10 mouse cellular contexts compared by ENCODE assay signal in genomic region chr5:136703751-136704150, GRCm38 (mm10). TPM values are rescaled to one million over a fixed set of nuclear protein-coding genes. Genes with fewer than 3 reads are reported as not detected.
DNase-seq lines count a peak whose midpoint lies in the region; ATAC-seq and TF ChIP-seq lines count a peak whose summit lies in the region.
"Had no signal": no experiment of that assay in that cellular context is flagged by ENCODE, and none has a peak within 500 bp of the region (broad histone marks: within the 10 kb centered on the region; RNA-seq: fewer than 3 reads in every experiment).

No protein-coding gene starts in this region.

- no peaks in the 10 kb centered on the region for H3K9me3 ChIP-seq in midbrain, embryonic 14.5 days (ENCODE audit: control insufficient read depth, low read length)
- no peaks in the 10 kb centered on the region for H3K9me3 ChIP-seq in midbrain, embryonic 15.5 days
- H3K9me3 ChIP-seq in kidney, embryonic 16.5 days (ENCODE audit: low read length) = peaks cover 3% of the 10 kb centered on the region
- H3K9me3 ChIP-seq in liver, embryonic 14.5 days (ENCODE audit: control insufficient read depth, low read length) = no peaks in the 10 kb centered on the region

- peak; percentile 82 for TF ChIP-seq CTCF in liver, embryonic 14.5 days (IDR thresholded peaks at IDR 0.05; ENCODE audit: low read depth)

- H3K4me2 ChIP-seq in midbrain, embryonic 14.5 days (ENCODE audit: low read length) = no peak overlapping the region
- H3K4me2 ChIP-seq in midbrain, embryonic 15.5 days = no peak overlapping the region
- H3K4me2 ChIP-seq in kidney, embryonic 16.5 days (replicated peaks; ENCODE audit: low read depth, low read length) = no peak overlapping the region
- no peak overlapping the region for H3K4me2 ChIP-seq in liver, embryonic 14.5 days (ENCODE audit: low read depth)
- H3K4me2 ChIP-seq: neural tube, embryonic 12.5 days had no signal

- no peak overlapping the region for H3K27ac ChIP-seq in midbrain, embryonic 14.5 days (replicated peaks; ENCODE audit: low read depth, low read length)
- no peak overlapping the region for H3K27ac ChIP-seq in midbrain, embryonic 15.5 days
- H3K27ac ChIP-seq in kidney, embryonic 16.5 days (ENCODE audit: low read length) = peak overlapping the region; percentile 34; the same call in 1 of the 2 replicates
- H3K27ac ChIP-seq in liver, embryonic 14.5 days = no peak overlapping the region
- H3K27ac ChIP-seq: neural tube, embryonic 12.5 days had no signal

- 41% methylated on average over 3 of the region's 3 CpGs for WGBS in midbrain, embryonic 14.5 days
- 45% methylated on average over 3 of the region's 3 CpGs for WGBS in midbrain, embryonic 15.5 days
- 42% methylated on average over 3 of the region's 3 CpGs for WGBS in kidney, embryonic 16.5 days
- WGBS in liver, embryonic 14.5 days (ENCODE audit: insufficient replicate concordance) = 15% methylated on average over 3 of the region's 3 CpGs

- no peak overlapping the region for H3K4me3 ChIP-seq in midbrain, embryonic 14.5 days (replicated peaks; ENCODE audit: low read depth, low read length)
- H3K4me3 ChIP-seq in midbrain, embryonic 15.5 days = no peak overlapping the region
- no peak overlapping the region for H3K4me3 ChIP-seq in kidney, embryonic 16.5 days (ENCODE audit: low read length)
- H3K4me3 ChIP-seq in liver, embryonic 14.5 days (ENCODE audit: insufficient read depth in 1 of 2, low read depth in 2 of 2, low read length in 2 of 2) = no peak overlapping the region
- H3K4me3 ChIP-seq: neural tube, embryonic 12.5 days had no signal

- no peaks in the 10 kb centered on the region for H3K27me3 ChIP-seq in midbrain, embryonic 14.5 days (ENCODE audit: control insufficient read depth, insufficient read depth, low read length)
- no peaks in the 10 kb centered on the region for H3K27me3 ChIP-seq in midbrain, embryonic 15.5 days (replicated peaks)
- no peaks in the 10 kb centered on the region for H3K27me3 ChIP-seq in kidney, embryonic 16.5 days (ENCODE audit: insufficient read depth, low read length)
- no peaks in the 10 kb centered on the region for H3K27me3 ChIP-seq in liver, embryonic 14.5 days (ENCODE audit: control insufficient read depth, insufficient read depth, low read length)
- H3K27me3 ChIP-seq: neural tube, embryonic 12.5 days had no signal

- no peak for TF ChIP-seq EP300 in liver, embryonic 14.5 days (IDR thresholded peaks at IDR 0.05; ENCODE audit: low read depth)

- ATAC-seq in midbrain, embryonic 14.5 days (ENCODE audit: low FRiP score, low TSS enrichment) = no peak
- ATAC-seq in midbrain, embryonic 15.5 days (replicated peaks) = no peak
- 0 out of 2 replicates have a peak, but pooled peaks have one; percentile 23 for ATAC-seq in kidney, embryonic 16.5 days (ENCODE audit: low FRiP score, low TSS enrichment)
- no peak for ATAC-seq in liver, embryonic 14.5 days (ENCODE audit: insufficient read depth)

- no peaks in the 10 kb centered on the region for H3K36me3 ChIP-seq in midbrain, embryonic 14.5 days (ENCODE audit: control insufficient read depth, insufficient read depth, low read length)
- H3K36me3 ChIP-seq in midbrain, embryonic 15.5 days (replicated peaks) = no peaks in the 10 kb centered on the region
- H3K36me3 ChIP-seq in kidney, embryonic 16.5 days (ENCODE audit: insufficient read depth, low read length) = no peaks in the 10 kb centered on the region
- H3K36me3 ChIP-seq in liver, embryonic 14.5 days (replicated peaks; ENCODE audit: control insufficient read depth, insufficient read depth, low read depth) = no peaks in the 10 kb centered on the region
- H3K36me3 ChIP-seq: neural tube, embryonic 12.5 days had no signal

- no peak overlapping the region for H3K9ac ChIP-seq in midbrain, embryonic 14.5 days (replicated peaks; ENCODE audit: low read length)
- no peak overlapping the region for H3K9ac ChIP-seq in midbrain, embryonic 15.5 days
- no peak overlapping the region for H3K9ac ChIP-seq in kidney, embryonic 16.5 days (replicated peaks; ENCODE audit: low read length)
- no peak overlapping the region for H3K9ac ChIP-seq in liver, embryonic 14.5 days (replicated peaks)
- H3K9ac ChIP-seq: neural tube, embryonic 12.5 days had no signal

- H3K4me1 ChIP-seq in midbrain, embryonic 14.5 days (ENCODE audit: control insufficient read depth, insufficient read depth, low read length) = no peaks in the 10 kb centered on the region
- no peaks in the 10 kb centered on the region for H3K4me1 ChIP-seq in midbrain, embryonic 15.5 days
- peaks cover 4% of the 10 kb centered on the region for H3K4me1 ChIP-seq in kidney, embryonic 16.5 days (ENCODE audit: insufficient read depth, low read length)
- no peaks in the 10 kb centered on the region for H3K4me1 ChIP-seq in liver, embryonic 14.5 days (replicated peaks; ENCODE audit: control insufficient read depth in 2 of 2, insufficient read depth in 2 of 2, low read length in 1 of 2)
- H3K4me1 ChIP-seq: neural tube, embryonic 12.5 days had no signal

- peak; percentile 69 for DNase-seq in midbrain, embryonic 14.5 days
- peak; percentile 45 for DNase-seq in c-Kit-positive CD71-positive TER-119-negative erythroid progenitor cells, embryonic 14.5 days (ENCODE audit: low read depth)
- DNase-seq in gastrocnemius, adult 18-20 months (ENCODE audit: low spot score) = peak; percentile 77
- peak in 2 of 3 experiments; percentile 11 to 27 for DNase-seq in liver, embryonic 14.5 days (ENCODE audit: low read depth in 3 of 3, low spot score in 3 of 3)
- peak; percentile 43 for DNase-seq in retina, postnatal 7 days (ENCODE audit: low read depth, low spot score)
- DNase-seq in thymus, postnatal 36 days = peak; percentile 74 to 81

RNA-seq across cellular contexts. Expression of gene Myl10, which starts 10.8 kb away (rescaled TPM):
- not detected in 2 replicates for polyA plus RNA-seq in midbrain, embryonic 14.5 days (2014; fragmentation: Nextera tagmentation; extraction: Ambion mirVana)
- polyA plus RNA-seq in midbrain, embryonic 15.5 days (2015; fragmentation: Nextera tagmentation; extraction: Ambion mirVana) = not detected in 2 replicates
- total RNA-seq in gastrocnemius, adult 18-20 months (2021) = 1 to 10 TPM; 3.4 to 7.0 TPM
- polyA plus RNA-seq in kidney, embryonic 16.5 days (2015; fragmentation: Nextera tagmentation; extraction: Ambion mirVana) = not detected in 2 replicates
- polyA plus RNA-seq in liver, embryonic 14.5 days (2012; rRNA removed) = not detected in 2 replicates
- polyA plus RNA-seq in liver, embryonic 14.5 days (2014; fragmentation: Nextera tagmentation; extraction: Ambion mirVana) = not detected in 2 replicates
- polyA plus RNA-seq: frontal cortex, adult 2 months; neural tube, embryonic 12.5 days had no signal

Comparison
In these comparisons a context has a peak if more than half of its experiments do, and no peak if none do; other contexts are left out.
1. DNase-seq: peak in every context shown above with its lines; median percentile 78 in thymus, postnatal 36 days; 77 in gastrocnemius, adult 18-20 months; 69 in midbrain, embryonic 14.5 days; 45 in c-Kit-positive CD71-positive TER-119-negative erythroid progenitor cells, embryonic 14.5 days; 43 in retina, postnatal 7 days; 19 in liver, embryonic 14.5 days.